Mouse (Mus musculus) olfactory bulb, adult 2 months (tissue): ENCODE data around the gene Drg1.

Experiments used
- CTCF ChIP-seq: fragments of 200-500 bp; IDR thresholded peaks from 2 replicates; pipeline ENCODE4 v1.5.1; 2012; ENCODE audit warnings: low read depth, mild to moderate bottlenecking, low read length, moderate library complexity; ENCODE audit not compliant: insufficient read depth
- POLR2A ChIP-seq: fragments of 200-500 bp; IDR thresholded peaks from 2 replicates; pipeline ENCODE4 v1.6.1; 2012; ENCODE audit warnings: mild to moderate bottlenecking, low read depth, low read length, moderate library complexity; ENCODE audit not compliant: insufficient read depth

DNA sequence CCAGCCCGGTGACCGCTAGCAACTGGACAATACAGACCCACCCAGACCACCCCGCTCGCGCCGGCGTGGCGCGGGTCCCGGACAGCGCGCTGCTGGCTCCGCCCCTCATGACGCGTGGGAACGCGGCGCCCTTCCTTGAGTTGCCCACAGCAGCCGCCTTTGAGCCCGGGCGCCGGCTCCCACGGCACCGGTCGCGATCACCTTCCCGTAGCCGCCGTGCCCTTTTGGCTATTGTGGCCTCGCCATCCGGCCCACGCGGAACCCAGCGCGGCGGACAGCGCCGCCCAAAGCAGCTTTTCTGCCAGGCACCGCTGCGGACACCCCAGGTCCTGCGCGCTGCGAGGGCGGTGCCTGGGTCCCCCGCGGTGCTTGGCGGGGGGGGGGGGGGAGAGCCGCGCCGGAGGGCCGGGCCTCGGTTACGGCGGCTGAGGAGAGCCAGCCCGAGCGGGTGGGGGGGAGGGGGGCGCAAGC, 63.9 kb downstream of the Drg1 start, which contains the start of gene Eif4enif1:
- no peak for TF ChIP-seq POLR2A
- TF ChIP-seq CTCF: no peak
